Mouse (Mus musculus) kidney, adult 2 months (tissue): Measurements from ENCODE around the gene Sec23a. TPM values are rescaled to one million over a fixed set of nuclear protein-coding genes. Genes with fewer than 3 reads are reported as not detected.
"Not testable (repeated sequence)": the region's sequence is repeated elsewhere in the genome, so short reads cannot be mapped to it uniquely, and the experiment has no call there.

Experiments used
- DNase-seq: peaks from one replicate; pipeline ENCODE4 v3.0.0; 2021
- H3K27ac ChIP-seq: fragments of 200-500 bp; 2 replicates; pipeline ENCODE4 v1.5.1; 2012; ENCODE audit warnings: low read depth, low read length, control low read depth, inconsistent platforms; ENCODE audit not compliant: insufficient read depth
- H3K27me3 ChIP-seq: fragments of 200-500 bp; replicated peaks from 2 replicates; pipeline ENCODE4 v1.6.1; 2012; ENCODE audit warnings: mild to moderate bottlenecking, moderate library complexity, low read length, inconsistent platforms; ENCODE audit not compliant: control insufficient read depth, insufficient read depth
- H3K36me3 ChIP-seq: fragments of 200-500 bp; 2 replicates; pipeline ENCODE4 v1.6.1; 2012; ENCODE audit warnings: mild to moderate bottlenecking, moderate library complexity, low read length, inconsistent platforms; ENCODE audit not compliant: control insufficient read depth, insufficient read depth
- H3K4me1 ChIP-seq: fragments of 200-500 bp; 2 replicates; pipeline ENCODE4 v1.6.1; 2011; ENCODE audit warnings: low read length; ENCODE audit not compliant: control insufficient read depth, insufficient read depth
- H3K4me3 ChIP-seq: fragments of 200-500 bp; 2 replicates; pipeline ENCODE4 v1.5.1; 2011; ENCODE audit warnings: mild to moderate bottlenecking, low read depth, low read length, control low read depth; ENCODE audit not compliant: insufficient read depth
- CTCF ChIP-seq: fragments of 200-500 bp; conservative IDR thresholded peaks from 2 replicates; pipeline ENCODE4 v1.5.1; 2011; ENCODE audit warnings: low read depth, mild to moderate bottlenecking, control low read depth, low read length, moderate library complexity, mixed read lengths; ENCODE audit not compliant: insufficient read depth, insufficient read length
- POLR2A ChIP-seq: fragments of 200-500 bp; IDR thresholded peaks from one replicate; pipeline ENCODE4 v1.6.1; 2011; ENCODE audit warnings: low read depth, low read length, control low read depth
- WGBS: fragments of 180-500 bp; shearing (Covaris S2); methylation state at CpG from one replicate; pipeline ENCODE4 v1.1.7; 2018; 5-methylcytosine and 5-hydroxymethylcytosine counted together
- polyA plus RNA-seq: library from polyadenylated mRNA; depleted of rRNA; stranded (reverse); fragments of >200 nt; gene quantifications from 2 replicates; pipeline ENCODE4 v1.2.3, GENCODE M21; 2012; rRNA removed

The Sec23a gene
- 13.0 and 13.2 TPM in 2 replicates for polyA plus RNA-seq

- no peaks in the 10 kb centered on the region; the same call in 1 of the 2 replicates for H3K36me3 ChIP-seq
- peak within 1 kb of the TSS; percentile 99 for H3K4me3 ChIP-seq
- H3K27ac ChIP-seq = peak within 1 kb of the TSS; percentile 92
- no peaks in the 10 kb centered on the region for H3K27me3 ChIP-seq
- H3K4me1 ChIP-seq = no peaks in the 10 kb centered on the region
- under 1% methylated on average over 46 of the region's 48 CpGs for WGBS
- no peak for TF ChIP-seq CTCF
- TF ChIP-seq POLR2A = peak; percentile 83
- peak; percentile 99 for DNase-seq
Observed at GRCm38 (mm10) chr12:59011844-59012709, at the start of gene Sec23a. Gene Sec23a (minus strand): TSS chr12:59012017.

GRCm38 (mm10) chr12:59060993-59061595, 49.3 kb upstream of the Sec23a start, which contains the start of gene Trappc6b:
Gene Trappc6b (minus strand): TSS chr12:59061472.
- H3K27ac ChIP-seq = peak within 1 kb of the TSS; percentile 97
- H3K4me3 ChIP-seq = peak within 1 kb of the TSS; percentile 96
- under 1% methylated on average over 49 of the region's 49 CpGs for whole genome bisulfite sequencing
- no peaks in the 10 kb centered on the region for H3K27me3 ChIP-seq
- peak; percentile 85 for DNase-seq
- H3K4me1 ChIP-seq = peaks cover 3% of the 10 kb centered on the region; the same call in 1 of the 2 replicates
- H3K36me3 ChIP-seq = no peaks in the 10 kb centered on the region; the same call in 1 of the 2 replicates
- TF ChIP-seq CTCF = peak; percentile 32
- no peak for TF ChIP-seq POLR2A

DNA sequence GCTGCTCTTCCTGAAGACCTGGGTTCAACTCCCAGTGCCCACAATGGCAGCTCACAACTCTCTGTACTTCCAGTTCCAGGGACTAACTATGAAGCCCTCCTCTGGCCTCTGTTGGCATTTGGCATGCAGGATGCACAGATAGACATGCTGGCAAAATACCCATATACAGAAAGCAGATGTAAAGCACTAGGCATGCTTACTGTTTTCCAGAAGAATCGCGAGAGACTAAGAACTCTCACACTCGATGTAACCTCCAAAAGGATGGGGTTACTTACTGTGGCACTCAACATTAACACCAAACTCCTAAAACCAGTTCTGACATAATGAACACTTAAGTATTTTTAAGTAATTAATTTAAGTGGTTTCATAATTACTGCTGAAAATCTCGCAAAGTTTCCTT, 48.5 kb upstream of the Sec23a start:
- WGBS = 27% methylated on average over 4 of the region's 4 CpGs
- no peak overlapping the region for H3K27ac ChIP-seq
- no peak for DNase-seq

DNA sequence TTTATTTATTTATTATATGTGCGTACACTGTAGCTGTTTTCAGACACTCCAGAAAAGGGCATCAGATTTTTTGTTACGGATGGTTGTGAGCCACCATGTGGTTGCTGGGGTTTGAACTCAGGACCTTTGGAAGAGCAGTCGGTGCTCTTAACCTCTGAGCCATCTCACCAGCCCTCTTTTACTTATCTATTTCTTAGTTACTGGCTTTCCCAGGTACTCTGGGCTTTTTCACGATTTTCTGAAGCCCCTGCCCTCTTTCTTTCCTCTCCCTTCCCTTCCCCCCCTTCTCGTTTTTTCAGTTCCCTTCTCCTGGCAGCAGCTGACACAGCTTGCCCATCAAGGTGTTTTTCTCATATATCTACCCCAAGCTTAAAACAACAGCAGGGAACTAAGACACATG, 46.4 kb upstream of the Sec23a start:
- H3K4me3 ChIP-seq, DNase-seq, H3K36me3 ChIP-seq, H3K4me1 ChIP-seq, H3K27me3 ChIP-seq, H3K27ac ChIP-seq: not testable (repeated sequence)
- 81% methylated on average over 5 of the region's 5 CpGs for WGBS

More for the DNA sequence above, 48.5 kb upstream of the Sec23a start:
- H3K4me3 ChIP-seq = peak overlapping the region; percentile 96
- TF ChIP-seq CTCF = no peak
- TF ChIP-seq POLR2A = no peak
- peaks cover 3% of the 10 kb centered on the region; the same call in 1 of the 2 replicates for H3K4me1 ChIP-seq
- no peaks in the 10 kb centered on the region; the same call in 1 of the 2 replicates for H3K36me3 ChIP-seq
- no peaks in the 10 kb centered on the region for H3K27me3 ChIP-seq

- DNase-seq = no peak
- no peak overlapping the region for H3K4me3 ChIP-seq
- H3K27me3 ChIP-seq = no peaks in the 10 kb centered on the region
- no peak overlapping the region for H3K27ac ChIP-seq
- 97% methylated on average over 11 of the region's 11 CpGs for whole genome bisulfite sequencing
- peaks cover 3% of the 10 kb centered on the region; the same call in 1 of the 2 replicates for H3K4me1 ChIP-seq
- H3K36me3 ChIP-seq = no peaks in the 10 kb centered on the region; the same call in 1 of the 2 replicates
- TF ChIP-seq POLR2A (no peak), CTCF (no peak)
Observed at GRCm38 (mm10) chr12:59056222-59056621, 44.4 kb upstream of the Sec23a start.

- no peak overlapping the region for H3K27ac ChIP-seq
- no peaks in the 10 kb centered on the region; the same call in 1 of the 2 replicates for H3K36me3 ChIP-seq
- H3K27me3 ChIP-seq = no peaks in the 10 kb centered on the region
- TF ChIP-seq POLR2A = no peak
- TF ChIP-seq CTCF = no peak
- DNase-seq = no peak
- H3K4me1 ChIP-seq = peaks cover 3% of the 10 kb centered on the region; the same call in 1 of the 2 replicates
- 79% methylated on average over 4 of the region's 4 CpGs for WGBS
- H3K4me3 ChIP-seq = no peak overlapping the region
Observed at GRCm38 (mm10) chr12:59055196-59055850, 43.5 kb upstream of the Sec23a start.

DNA sequence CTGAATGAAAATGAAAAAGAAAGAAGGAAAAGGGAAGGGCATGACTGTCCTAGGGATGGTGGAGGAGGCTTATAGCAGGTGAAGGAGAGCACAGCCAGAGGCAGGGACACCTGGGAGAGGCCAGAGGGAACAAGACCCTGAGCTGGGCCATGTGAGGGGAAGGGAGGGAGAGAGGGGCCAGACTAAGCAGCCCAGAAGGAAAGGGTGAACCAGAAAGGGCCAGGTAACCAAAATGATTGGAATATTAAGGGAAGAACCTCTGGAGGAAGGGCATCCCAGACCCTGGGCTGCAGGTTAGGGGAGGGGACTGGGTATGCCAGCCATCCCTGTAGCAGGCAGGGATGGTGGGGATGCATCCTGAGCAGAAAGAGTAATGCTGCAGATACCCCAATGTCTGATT, 42.2 kb upstream of the Sec23a start:
- H3K4me1 ChIP-seq = no peaks in the 10 kb centered on the region
- no peak overlapping the region for H3K27ac ChIP-seq
- no peak overlapping the region for H3K4me3 ChIP-seq
- no peaks in the 10 kb centered on the region for H3K27me3 ChIP-seq
- H3K36me3 ChIP-seq = no peaks in the 10 kb centered on the region; the same call in 1 of the 2 replicates
- TF ChIP-seq CTCF = no peak
- no peak for TF ChIP-seq POLR2A
- DNase-seq = no peak
